Mouse (Mus musculus) effector memory CD4-positive, alpha-beta T cell, adult 7 months (primary cell): ENCODE measurements around the gene Klhl9. TPM values are rescaled to one million over a fixed set of nuclear protein-coding genes. Genes with fewer than 3 reads are reported as not detected.

Experiments
- polyA plus RNA-seq: library from polyadenylated mRNA; unstranded; fragments of 100-300 nt; shearing (Covaris generic); gene quantifications from one replicate; pipeline ENCODE4 v1.2.1, GENCODE M21; 2017

The Klhl9 gene
- 15.4 TPM for polyA plus RNA-seq

DNA sequence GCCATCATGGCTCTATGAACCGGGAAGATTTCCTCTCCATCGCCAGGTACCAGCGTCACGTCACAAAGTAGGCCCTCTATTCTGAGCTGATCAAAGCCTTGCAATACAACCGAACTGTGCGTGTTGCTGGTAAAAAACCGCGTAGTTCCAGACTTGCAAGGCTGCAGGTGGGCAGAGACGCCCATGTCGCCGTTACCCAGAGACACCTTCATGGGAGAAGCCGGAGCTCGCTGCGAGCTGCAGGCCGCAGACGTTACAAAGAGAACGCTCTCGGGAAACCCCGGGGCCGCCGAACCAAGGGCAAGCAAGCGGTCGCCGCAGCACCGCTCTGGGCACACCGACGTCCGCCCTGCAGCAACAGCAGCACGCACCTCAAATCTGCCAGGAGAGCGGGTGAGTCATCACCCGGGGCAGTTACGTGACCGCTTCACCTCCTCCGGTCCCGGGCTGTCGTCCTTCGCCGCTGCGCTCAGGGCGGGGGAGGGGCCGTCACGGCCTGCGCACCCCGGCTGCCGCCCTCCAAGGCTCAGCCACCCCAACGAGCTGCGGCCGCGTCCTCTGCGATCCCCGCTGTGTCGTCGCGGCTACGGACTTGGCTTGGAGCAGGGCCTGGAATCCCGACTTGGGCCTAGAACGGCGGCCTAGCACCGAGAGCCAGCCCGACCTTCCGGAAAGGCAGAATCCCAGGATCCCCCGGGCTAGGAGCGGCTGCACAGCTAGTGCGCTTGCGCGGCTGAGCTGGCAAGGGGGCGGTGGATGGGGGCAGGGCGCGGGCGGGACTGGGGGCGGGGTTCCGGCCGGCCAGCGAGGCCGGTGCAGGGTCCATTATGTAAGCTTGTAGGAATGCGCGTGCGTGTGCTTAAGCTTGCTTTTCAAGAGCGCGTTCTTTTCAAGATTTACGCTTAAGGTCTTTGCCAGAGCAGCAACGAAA is at the start of gene Klhl9, which contains the start of gene Gm26566:
Gene Klhl9 (minus strand): TSS at position 675 of the 931 bp plus-strand sequence.
Gene Gm26566 (plus strand): TSS at position 15 of the 931 bp plus-strand sequence.

DNA sequence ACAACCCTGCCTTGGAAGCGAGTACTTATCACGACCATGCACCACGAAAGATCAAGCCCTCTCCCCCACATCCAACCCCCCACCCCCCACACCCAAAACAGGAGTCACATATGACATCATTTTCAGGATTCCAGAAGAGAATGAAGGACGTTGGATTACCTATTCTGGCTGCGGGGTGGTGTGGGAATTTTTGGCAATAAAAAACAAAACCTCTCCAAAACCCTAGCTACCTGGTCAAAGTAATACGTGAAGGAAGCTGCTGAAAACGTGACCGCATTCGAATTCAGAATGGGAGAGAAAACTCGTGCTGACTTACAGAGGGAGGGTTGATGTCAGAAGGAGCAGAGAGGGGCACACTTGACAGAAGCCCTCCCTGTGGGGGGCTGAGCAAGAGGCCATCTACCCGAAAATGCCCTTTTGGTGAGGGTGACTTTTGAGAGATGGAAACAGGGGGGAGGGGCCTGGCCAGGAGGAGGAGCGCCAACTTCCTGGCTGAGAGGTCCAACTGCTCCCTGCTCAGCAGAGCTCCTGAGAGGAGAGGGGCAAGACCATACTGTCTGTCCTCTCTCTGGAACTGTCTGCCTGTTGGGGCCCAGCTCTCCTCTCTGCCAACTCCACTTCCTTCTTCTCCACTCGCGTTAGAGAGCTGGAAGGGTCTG is 37.5 kb upstream of the Klhl9 start, which contains the start of gene Gm13283:
Gene Gm13283 (plus strand): TSS at position 510 of the 659 bp plus-strand sequence.

DNA sequence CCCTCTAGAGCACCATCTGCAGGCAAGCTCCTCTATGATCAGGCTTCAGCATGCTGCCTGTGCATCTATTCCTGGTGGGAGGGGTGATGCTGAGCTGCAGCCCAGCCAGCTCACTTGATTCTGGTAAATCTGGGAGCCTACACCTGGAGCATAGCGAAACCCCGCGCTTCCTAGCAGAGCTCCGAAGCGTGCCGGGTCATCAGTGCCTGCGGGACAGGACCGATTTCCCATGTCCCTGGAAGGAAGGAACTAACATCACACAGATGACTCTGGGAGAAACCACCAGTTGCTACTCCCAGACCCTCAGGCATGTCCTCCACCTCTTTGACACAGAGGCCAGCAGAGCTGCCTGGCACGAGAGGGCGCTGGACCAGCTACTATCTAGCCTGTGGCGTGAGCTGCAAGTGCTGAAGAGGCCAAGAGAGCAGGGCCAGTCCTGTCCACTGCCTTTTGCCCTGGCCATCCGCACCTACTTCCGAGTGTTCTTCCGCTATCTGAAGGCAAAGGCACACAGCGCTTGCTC is 32.6 kb upstream of the Klhl9 start, which contains the start of gene Gm13271:
Gene Gm13271 (plus strand): TSS at position 51 of the 523 bp plus-strand sequence.

DNA sequence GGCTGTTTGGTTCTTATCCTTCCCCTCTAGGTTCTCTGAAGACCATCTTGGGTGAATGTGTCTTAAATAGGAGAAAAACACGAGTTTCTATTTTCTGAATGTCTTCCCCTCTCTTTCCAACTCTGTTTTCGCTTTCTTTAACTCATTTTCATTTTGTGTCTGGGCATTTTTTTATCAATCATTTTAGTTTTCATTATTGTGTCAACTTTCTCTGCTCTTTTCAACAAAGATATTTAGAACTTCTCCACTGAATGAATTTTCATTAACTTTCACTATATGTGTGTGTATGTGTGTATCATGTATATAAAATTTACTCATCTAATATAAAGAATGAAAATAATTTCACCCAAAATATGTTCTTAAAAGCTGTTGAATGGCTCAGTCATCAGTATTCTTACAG is 31.0 kb downstream of the Klhl9 start, which contains the start of gene Ifnab:
Gene Ifnab (minus strand): TSS at position 101 of the 400 bp plus-strand sequence.

DNA sequence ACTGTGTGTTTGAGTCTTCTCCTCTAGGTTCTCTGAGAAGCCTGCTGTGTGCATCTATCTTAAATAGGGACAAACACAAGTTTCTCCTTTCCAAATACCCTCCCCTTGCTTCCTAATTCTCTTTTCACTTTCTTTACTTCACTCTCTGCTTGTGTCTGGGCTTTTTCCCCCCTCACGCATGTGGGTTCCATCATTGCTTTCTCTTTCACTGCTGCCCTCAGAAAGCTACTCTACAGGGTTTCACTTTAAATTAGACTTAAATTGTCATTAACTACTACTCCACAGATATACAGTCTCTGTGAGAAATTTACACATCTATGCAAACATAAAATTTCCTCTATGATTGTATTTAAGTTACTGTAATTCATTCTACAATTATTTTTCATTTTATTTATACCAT is 38.5 kb downstream of the Klhl9 start, which contains the start of gene Ifna2:
Gene Ifna2 (minus strand): TSS at position 101 of the 400 bp plus-strand sequence.

DNA sequence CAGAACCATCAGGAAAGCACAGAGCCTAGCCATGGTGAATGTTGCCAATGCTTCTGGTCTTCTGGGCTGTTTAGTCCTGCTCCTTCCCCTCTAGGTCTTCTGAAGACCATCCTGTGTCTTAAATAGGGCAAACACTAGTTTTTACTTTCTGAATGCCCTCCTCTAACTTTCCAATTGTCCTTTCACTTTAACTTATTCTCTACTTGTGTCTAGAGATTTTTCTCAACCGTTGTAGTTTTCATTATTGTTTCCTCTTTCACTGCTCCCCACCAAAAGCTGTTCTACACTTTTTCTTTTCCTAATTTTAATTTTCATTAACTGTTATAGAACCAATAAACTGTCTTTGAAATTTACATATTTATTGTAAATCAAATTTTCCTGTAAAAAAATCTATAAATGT is 45.4 kb downstream of the Klhl9 start, which contains the start of gene Ifna16:
Gene Ifna16 (minus strand): TSS at position 101 of the 400 bp plus-strand sequence.

Other genes with a start within 250 kb of the Klhl9 start
- 0.69 TPM for gene Ifnb1, start 199.7 kb downstream of the Klhl9 start, polyA plus RNA-seq
- not detected for gene Ifna15, start 164.2 kb downstream of the Klhl9 start, polyA plus RNA-seq
- gene Ifna14, start 150.7 kb downstream of the Klhl9 start, polyA plus RNA-seq = not detected
- not detected for gene Ifna9, start 130.1 kb downstream of the Klhl9 start, polyA plus RNA-seq
- not detected for gene Ifna12, start 119.1 kb downstream of the Klhl9 start, polyA plus RNA-seq
- gene C87499, start 88.1 kb downstream of the Klhl9 start, polyA plus RNA-seq = not detected
- gene Ifna13, start 78.0 kb downstream of the Klhl9 start, polyA plus RNA-seq = not detected
- not detected for gene Ifna16, start 45.5 kb downstream of the Klhl9 start, polyA plus RNA-seq
- not detected for gene Ifna2, start 38.6 kb downstream of the Klhl9 start, polyA plus RNA-seq
- not detected for gene Ifnab, start 31.1 kb downstream of the Klhl9 start, polyA plus RNA-seq
- 0.74 TPM for gene Gm26566, start 660 bp downstream of the Klhl9 start, polyA plus RNA-seq
- not detected for gene Gm13271, start 32.4 kb upstream of the Klhl9 start, polyA plus RNA-seq
- not detected for gene Gm13283, start 37.7 kb upstream of the Klhl9 start, polyA plus RNA-seq
- not detected for gene Gm13290, start 51.4 kb upstream of the Klhl9 start, polyA plus RNA-seq
- not detected for gene Gm13289, start 54.5 kb upstream of the Klhl9 start, polyA plus RNA-seq
- gene Gm13272, start 57.4 kb upstream of the Klhl9 start, polyA plus RNA-seq = not detected
- gene Ifnz, start 59.7 kb upstream of the Klhl9 start, polyA plus RNA-seq = 0.28 TPM
- not detected for gene Gm13276, start 63.2 kb upstream of the Klhl9 start, polyA plus RNA-seq
- gene Gm13277, start 66.2 kb upstream of the Klhl9 start, polyA plus RNA-seq = not detected
- not detected for gene Gm13278, start 69.1 kb upstream of the Klhl9 start, polyA plus RNA-seq
- not detected for gene Gm13275, start 72.0 kb upstream of the Klhl9 start, polyA plus RNA-seq
- not detected for gene Gm13279, start 74.9 kb upstream of the Klhl9 start, polyA plus RNA-seq
- gene Gm13285, start 77.2 kb upstream of the Klhl9 start, polyA plus RNA-seq = 1.1 TPM
- not detected for gene Gm13287, start 80.8 kb upstream of the Klhl9 start, polyA plus RNA-seq
- not detected for gene Gm13288, start 83.1 kb upstream of the Klhl9 start, polyA plus RNA-seq
- gene Ifna7, start 93.8 kb upstream of the Klhl9 start, polyA plus RNA-seq = not detected
- gene Ifna11, start 97.5 kb upstream of the Klhl9 start, polyA plus RNA-seq = not detected
- gene Ifna6, start 105.0 kb upstream of the Klhl9 start, polyA plus RNA-seq = not detected
- not detected for gene Ifna5, start 113.1 kb upstream of the Klhl9 start, polyA plus RNA-seq
- not detected for gene Ifna4, start 119.4 kb upstream of the Klhl9 start, polyA plus RNA-seq
- not detected for gene Ifna1, start 127.6 kb upstream of the Klhl9 start, polyA plus RNA-seq
- gene Ifne, start 157.7 kb upstream of the Klhl9 start, polyA plus RNA-seq = not detected